Mouse (Mus musculus) induced T-regulatory cell, adult 2 months (primary cell): ENCODE measurements around the gene Gnat2.

Experiments used
- DNase-seq: peaks from one replicate; pipeline ENCODE4 v3.0.0-alpha.2; 2012; ENCODE audit warnings: low read depth

Gene Gnat2

DNA sequence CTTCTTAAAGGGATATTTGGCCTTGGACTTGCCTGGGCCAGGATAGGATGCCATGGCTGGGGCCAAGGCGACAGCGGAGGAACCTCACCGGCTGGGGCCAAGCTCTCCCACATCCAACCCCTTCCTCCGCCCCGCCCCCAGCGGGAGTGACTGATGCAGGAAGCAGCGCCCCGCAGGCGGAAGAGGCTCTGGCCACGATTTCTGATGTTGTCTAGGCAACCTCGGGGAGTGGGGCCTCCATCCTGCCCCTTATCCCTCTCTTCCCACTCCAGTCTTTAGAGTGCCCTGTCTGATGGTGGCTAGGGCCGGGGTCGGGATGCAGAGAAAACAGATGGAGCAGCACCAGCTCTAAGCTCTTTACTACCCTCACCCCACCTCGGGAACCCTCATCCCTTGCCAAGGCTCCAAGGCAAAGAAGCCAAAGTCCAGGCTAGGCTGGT is 7.3 kb upstream of the Gnat2 start:
- peak; percentile 95 for DNase-seq

GRCm38 (mm10) chr3:108085721-108086469 is 6.7 kb upstream of the Gnat2 start:
- DNase-seq = peak; percentile 54

- DNase-seq = peak; percentile 74
These were observed 6.1 kb upstream of the Gnat2 start, which contains the start of gene Ampd2 for GRCm38 (mm10) chr3:108086470-108086979. TSS of gene Ampd2 (minus strand) at chr3:108086651.

DNA sequence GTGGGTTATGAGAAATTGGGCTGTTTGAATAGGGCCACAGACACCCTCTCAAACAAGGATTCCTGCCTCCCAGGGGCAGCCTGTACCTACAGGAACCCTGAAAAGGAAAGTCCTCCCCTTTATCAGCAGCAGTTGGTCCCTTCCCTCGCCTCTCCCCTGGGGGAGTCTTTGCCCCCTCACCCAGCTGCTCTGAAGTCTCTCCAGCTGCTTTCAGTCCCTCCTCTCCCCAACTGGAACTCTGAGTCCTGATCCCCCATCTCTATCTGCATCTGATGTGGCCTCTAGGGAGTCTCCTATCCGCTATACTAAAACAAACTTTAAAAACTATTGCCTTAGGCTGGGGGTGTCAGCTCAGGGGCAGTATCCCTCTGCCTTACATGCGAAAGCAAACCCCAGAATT is 5.3 kb upstream of the Gnat2 start:
- DNase-seq = no peak

- DNase-seq = no peak
These were observed 3.7 kb upstream of the Gnat2 start for GRCm38 (mm10) chr3:108088842-108089380.

DNA sequence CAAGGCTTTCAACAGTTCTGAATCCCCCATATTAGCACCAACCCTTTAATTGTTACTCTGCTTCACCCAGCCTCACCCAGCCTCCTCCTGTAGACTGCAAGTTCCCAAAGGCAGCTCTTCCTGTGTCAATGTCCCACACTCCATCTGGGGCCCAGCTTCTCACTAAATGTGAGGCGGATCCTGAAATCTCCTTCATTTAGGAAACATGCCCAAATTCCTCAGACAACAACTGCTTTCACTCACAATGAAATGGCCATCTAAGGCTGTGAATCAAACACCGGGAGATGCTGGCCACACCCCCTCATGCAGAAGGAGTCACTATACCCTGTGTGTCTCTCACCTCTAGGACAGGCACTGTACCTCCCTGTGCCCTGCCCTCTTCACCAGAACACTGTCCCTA is 2.7 kb upstream of the Gnat2 start:
- DNase-seq = no peak

DNA sequence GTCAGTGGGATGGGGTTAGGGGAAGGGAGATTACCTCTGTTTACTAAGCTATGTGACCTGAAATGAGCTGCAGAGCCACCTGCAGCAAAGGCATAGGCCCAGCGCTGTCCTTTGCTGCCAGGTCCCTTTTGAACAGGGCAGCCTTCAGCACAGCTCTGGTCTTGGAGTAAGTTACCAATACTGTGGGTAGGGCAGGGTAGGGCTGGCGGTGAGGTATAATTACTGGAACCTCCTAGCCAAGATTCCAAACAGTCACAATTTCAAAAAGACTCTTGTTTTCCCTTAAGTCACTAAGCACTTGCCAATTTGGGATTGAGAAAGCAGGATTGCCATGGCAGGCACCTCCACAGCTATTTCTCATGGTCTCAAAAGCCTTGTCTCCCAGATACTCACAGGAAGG is 2.0 kb upstream of the Gnat2 start:
- no peak for DNase-seq

GRCm38 (mm10) chr3:108092030-108092429 is 559 bp upstream of the Gnat2 start:
- no peak for DNase-seq

- DNase-seq = no peak
These were observed 717 bp downstream of the Gnat2 start for GRCm38 (mm10) chr3:108093306-108093705.

GRCm38 (mm10) chr3:108094146-108094545 is 1.6 kb downstream of the Gnat2 start:
- no peak for DNase-seq

- DNase-seq = no peak
These were observed 2.6 kb downstream of the Gnat2 start for GRCm38 (mm10) chr3:108094976-108095760.

DNA sequence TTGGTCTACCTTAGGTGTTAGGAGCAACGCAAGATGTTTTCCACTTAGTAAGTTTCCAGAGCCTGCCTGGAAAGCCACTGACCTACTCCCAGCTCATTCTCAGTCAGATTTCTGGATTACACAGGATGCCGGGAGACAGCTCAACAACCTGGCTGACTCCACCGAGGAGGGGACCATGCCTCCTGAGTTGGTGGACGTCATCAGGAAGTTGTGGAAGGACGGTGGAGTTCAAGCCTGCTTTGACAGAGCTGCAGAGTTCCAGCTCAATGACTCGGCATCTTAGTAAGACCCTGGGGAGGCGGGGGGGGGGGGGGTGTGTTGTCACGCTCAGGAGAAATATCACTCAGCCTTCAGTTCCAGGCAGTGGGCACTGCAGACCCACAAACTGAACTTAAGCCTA is 3.6 kb downstream of the Gnat2 start:
- no peak for DNase-seq

GRCm38 (mm10) chr3:108096726-108097125 is 4.1 kb downstream of the Gnat2 start:
- no peak for DNase-seq

GRCm38 (mm10) chr3:108097656-108098055 is 5.1 kb downstream of the Gnat2 start:
- no peak for DNase-seq

- no peak for DNase-seq
These were observed 5.7 kb downstream of the Gnat2 start for GRCm38 (mm10) chr3:108098316-108098715.

DNA sequence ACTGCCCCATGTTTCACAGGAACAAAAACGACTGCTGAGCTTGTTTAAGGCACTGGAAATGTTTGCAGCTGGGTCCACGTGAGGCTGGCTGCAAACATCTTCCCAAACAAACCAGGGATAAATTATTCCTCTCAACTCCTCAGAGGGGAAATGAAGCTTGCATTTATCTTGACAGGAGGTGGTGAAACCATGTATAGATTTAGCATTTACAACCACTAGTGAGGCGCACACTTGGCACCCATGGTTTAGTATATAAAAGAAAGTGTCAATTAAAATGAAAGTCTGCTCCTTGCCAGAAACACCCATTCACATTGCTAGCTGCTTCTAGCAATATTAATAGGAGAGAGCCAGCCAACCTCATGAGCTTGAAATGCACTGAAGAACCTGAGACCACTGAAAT is 9.0 kb downstream of the Gnat2 start:
- DNase-seq = no peak

GRCm38 (mm10) chr3:108102075-108102474 is 9.5 kb downstream of the Gnat2 start:
- no peak for DNase-seq

- no peak for DNase-seq
These were observed 12.7 kb downstream of the Gnat2 start for GRCm38 (mm10) chr3:108105281-108105680.

GRCm38 (mm10) chr3:108111320-108111719 is 18.7 kb downstream of the Gnat2 start:
- no peak for DNase-seq

GRCm38 (mm10) chr3:108112246-108112645 is 19.7 kb downstream of the Gnat2 start:
- no peak for DNase-seq

DNA sequence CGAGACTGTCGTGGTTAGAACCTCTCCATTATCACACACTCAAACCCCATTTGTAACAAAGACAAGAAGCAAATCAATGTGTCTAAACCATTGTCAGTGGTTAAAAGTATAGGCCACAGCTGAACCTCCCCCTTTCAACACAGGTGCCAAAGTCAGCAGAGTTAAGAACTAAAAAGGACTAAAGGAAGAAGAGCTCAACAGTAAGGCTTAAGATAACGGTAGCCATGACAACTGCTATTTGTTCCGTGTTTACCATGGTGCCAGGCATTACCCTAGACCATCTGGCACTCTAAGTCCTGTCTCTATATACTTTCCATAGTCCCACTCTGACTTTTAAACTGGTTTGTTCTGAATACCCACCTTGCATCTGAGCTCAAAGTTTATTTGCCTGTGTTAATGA is 20.1 kb downstream of the Gnat2 start:
- no peak for DNase-seq

DNA sequence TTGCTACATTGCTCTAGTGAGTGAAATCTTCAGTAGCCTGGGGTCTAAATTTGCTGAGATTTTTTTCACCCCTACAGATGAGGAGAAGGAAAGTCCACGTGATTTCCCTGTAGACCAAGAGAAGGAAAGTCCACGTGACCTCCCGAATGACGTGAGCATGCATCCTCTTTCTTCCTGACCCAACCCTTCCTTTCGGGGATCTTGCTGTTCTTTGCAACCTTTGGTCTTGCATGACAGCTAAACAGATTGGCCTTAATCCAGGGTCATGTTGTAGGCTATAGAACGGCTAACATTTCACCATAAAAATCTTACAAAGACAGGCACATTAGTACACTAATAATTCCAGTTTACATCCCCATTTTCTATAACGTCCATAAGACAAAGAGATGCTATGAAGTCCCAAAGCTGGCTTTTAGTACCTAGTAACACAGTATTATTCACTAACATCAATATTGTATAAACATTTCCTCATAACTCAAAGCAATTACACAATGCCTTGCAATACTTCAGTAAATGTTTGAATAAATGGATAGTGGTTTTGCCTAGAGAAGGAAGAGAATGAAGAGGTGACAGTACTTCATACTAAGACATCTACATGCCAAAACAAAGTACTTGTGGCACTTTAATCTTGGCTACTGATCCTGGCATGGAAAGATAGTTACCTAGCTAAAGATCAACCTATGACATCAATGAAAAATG is 21.2 kb downstream of the Gnat2 start:
- DNase-seq = no peak
